8 mouse cellular contexts compared by ENCODE assay signal in the genomic region with DNA sequence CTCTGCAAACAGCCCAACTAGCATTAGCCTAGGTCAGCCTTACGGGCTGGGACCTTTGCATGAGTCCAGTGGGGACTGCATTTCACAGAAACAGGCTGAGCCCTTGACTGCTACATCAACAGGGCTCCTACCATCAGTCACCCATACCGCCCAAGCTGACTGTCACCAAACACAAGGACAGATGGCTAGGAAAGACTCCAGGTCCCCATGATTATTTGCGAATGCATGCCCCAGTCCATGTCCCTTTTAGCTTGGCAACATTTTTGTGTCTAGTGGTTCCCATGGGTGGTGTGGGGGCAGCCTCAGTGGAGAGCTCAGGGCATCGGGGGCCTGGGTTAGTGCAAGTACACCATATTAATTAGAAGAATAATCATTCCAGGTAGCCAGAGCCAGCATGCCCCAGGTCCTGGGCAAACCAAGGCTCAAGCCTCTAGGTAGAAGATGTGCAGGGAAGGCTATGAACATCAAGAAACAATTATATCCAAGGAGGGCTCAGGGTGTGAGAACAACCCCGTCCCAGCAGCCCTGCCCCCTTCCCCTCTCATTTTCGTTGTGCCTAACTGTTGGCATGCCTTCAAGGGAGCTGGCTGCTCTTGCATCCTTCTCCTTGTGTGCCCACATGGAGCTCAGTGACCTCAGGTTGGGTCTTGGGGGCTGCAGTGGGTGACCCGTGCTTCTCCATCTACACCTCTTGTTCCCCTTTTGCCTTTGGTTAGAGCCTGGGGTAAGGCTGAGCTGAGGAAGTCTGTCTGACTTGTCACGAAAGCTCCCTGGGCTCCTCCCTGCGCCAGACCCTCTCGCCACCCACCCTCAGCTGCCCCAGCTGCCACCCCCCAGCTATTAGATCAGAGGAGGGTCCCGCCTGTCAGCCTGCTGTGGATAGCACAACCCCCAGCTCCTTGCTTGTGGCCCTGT. TPM values are rescaled to one million over a fixed set of nuclear protein-coding genes. Genes with fewer than 3 reads are reported as not detected.
DNase-seq lines count a peak whose midpoint lies in the region; ATAC-seq and TF ChIP-seq lines count a peak whose summit lies in the region.

No protein-coding gene starts in this region.

- no peak for TF ChIP-seq POLR2A in limb, embryonic 14.5 days (IDR thresholded peaks at IDR 0.05; ENCODE audit: borderline replicate concordance, extremely low read depth, insufficient read depth, insufficient read length)

- no peak for TF ChIP-seq CTCF in gastrocnemius, adult 2 months (IDR thresholded peaks at IDR 0.05)

- DNase-seq in gastrocnemius, adult 2 months, result no peak
- DNase-seq in gastrocnemius, adult 18-20 months (ENCODE audit: low spot score), result no peak
- peak; percentile 25 to 39 for DNase-seq in right cerebral cortex, postnatal 10 days (ENCODE audit: low spot score in 2 of 2)
- no peak for DNase-seq in right cerebral cortex, adult 2 months (ENCODE audit: low spot score in 2 of 2)
- no peak for DNase-seq in limb, embryonic 14.5 days (ENCODE audit: low spot score)
- no peak for DNase-seq in urinary bladder, postnatal 4 days (ENCODE audit: low spot score in 2 of 2)
- DNase-seq in left cerebral cortex, adult 8-10 months (ENCODE audit: low spot score in 2 of 2), result no peak

- peaks cover 12% of the 10 kb centered on the region for H3K4me1 ChIP-seq in limb, embryonic 14.5 days (ENCODE audit: control insufficient read depth, insufficient read depth, low read length)
- peaks cover 14% of the 10 kb centered on the region for H3K4me1 ChIP-seq in stomach, embryonic 16.5 days (ENCODE audit: control insufficient read depth, insufficient read depth, low read length)

- peak overlapping the region; percentile 97 for H3K4me2 ChIP-seq in limb, embryonic 14.5 days (replicated peaks; ENCODE audit: low read depth, low read length, severe bottlenecking)
- peak overlapping the region; percentile 98 for H3K4me2 ChIP-seq in stomach, embryonic 16.5 days (ENCODE audit: low read depth, low read length)

- ATAC-seq in limb, embryonic 14.5 days (ENCODE audit: low FRiP score, low read depth), result no peak
- ATAC-seq in stomach, embryonic 16.5 days (ENCODE audit: insufficient read depth, low FRiP score), result no peak

- H3K36me3 ChIP-seq in limb, embryonic 14.5 days (ENCODE audit: control insufficient read depth, insufficient read depth, low read length), result peaks cover 21% of the 10 kb centered on the region
- peaks cover 6% of the 10 kb centered on the region; the same call in 1 of the 2 replicates for H3K36me3 ChIP-seq in stomach, embryonic 16.5 days (ENCODE audit: control insufficient read depth, insufficient read depth, low read length)

- H3K4me3 ChIP-seq in gastrocnemius, adult 2 months, result peak overlapping the region; percentile 95
- H3K4me3 ChIP-seq in limb, embryonic 14.5 days (replicated peaks; ENCODE audit: low read length), result no peak overlapping the region
- peak overlapping the region; percentile 82; the same call in 1 of the 2 replicates for H3K4me3 ChIP-seq in stomach, embryonic 16.5 days (replicated peaks; ENCODE audit: low read length)

- intact Hi-C loops in gastrocnemius, adult 2 months (cut with DNase I), result loop anchor here (2.0 to 5.0 kb wide), 2 partner anchors 35 to 36 kb away; a partner anchor contains a TSS

- no peak overlapping the region for H3K9ac ChIP-seq in limb, embryonic 14.5 days (ENCODE audit: low read depth, low read length, severe bottlenecking)
- peak overlapping the region; percentile 93 for H3K9ac ChIP-seq in stomach, embryonic 16.5 days (ENCODE audit: low read length)

- H3K9me3 ChIP-seq in limb, embryonic 14.5 days (ENCODE audit: control insufficient read depth, low read length), result no peaks in the 10 kb centered on the region
- H3K9me3 ChIP-seq in stomach, embryonic 16.5 days (replicated peaks; ENCODE audit: control insufficient read depth, low read length), result no peaks in the 10 kb centered on the region

- WGBS in limb, embryonic 14.5 days, result 87% methylated on average over 11 of the region's 11 CpGs
- 85% methylated on average over 11 of the region's 11 CpGs for WGBS in stomach, embryonic 16.5 days

- H3K27me3 ChIP-seq in limb, embryonic 14.5 days (ENCODE audit: control insufficient read depth, insufficient read depth, low read length), result no peaks in the 10 kb centered on the region
- no peaks in the 10 kb centered on the region for H3K27me3 ChIP-seq in stomach, embryonic 16.5 days (ENCODE audit: control insufficient read depth, insufficient read depth, low read length)

- H3K27ac ChIP-seq in gastrocnemius, adult 2 months, result no peak overlapping the region
- no peak overlapping the region for H3K27ac ChIP-seq in limb, embryonic 14.5 days (replicated peaks; ENCODE audit: low read depth, low read length)
- H3K27ac ChIP-seq in stomach, embryonic 16.5 days (ENCODE audit: low read length), result no peak overlapping the region

RNA-seq across cellular contexts. Expression of a gene that starts 1.4 kb away (rescaled TPM):
- total RNA-seq in gastrocnemius, adult 2 months (2021), result 10 to 100 TPM; 18.0 to 22.7 TPM
- total RNA-seq in gastrocnemius, adult 18-20 months (2021), result 10 to 100 TPM; 21.3 to 23.0 TPM
- polyA plus RNA-seq in limb, embryonic 14.5 days (2012; rRNA removed), result 28.2 and 33.8 TPM in 2 replicates
- polyA plus RNA-seq in limb, embryonic 14.5 days (2014; fragmentation: Nextera tagmentation; extraction: Ambion mirVana), result 30.5 and 31.1 TPM in 2 replicates
- 20.5 and 23.8 TPM in 2 replicates for polyA plus RNA-seq in stomach, embryonic 16.5 days (2015; fragmentation: Nextera tagmentation; extraction: Ambion mirVana)
- total RNA-seq in left cerebral cortex, adult 8-10 months (2022), result 10 to 100 TPM; 24.5 to 27.8 (median 26.1) TPM

RNA-seq across cellular contexts. Expression of a gene that starts 7.4 kb away (rescaled TPM):
- 1 to 10 TPM; 1.1 to 1.2 TPM for total RNA-seq in gastrocnemius, adult 2 months (2021)
- under 1 TPM; 0.47 to 0.82 TPM for total RNA-seq in gastrocnemius, adult 18-20 months (2021)
- polyA plus RNA-seq in limb, embryonic 14.5 days (2012; rRNA removed), result 4.1 and 5.6 TPM in 2 replicates
- 1.2 and 1.4 TPM in 2 replicates for polyA plus RNA-seq in limb, embryonic 14.5 days (2014; fragmentation: Nextera tagmentation; extraction: Ambion mirVana)
- polyA plus RNA-seq in stomach, embryonic 16.5 days (2015; fragmentation: Nextera tagmentation; extraction: Ambion mirVana), result 1.1 and 1.5 TPM in 2 replicates
- 1 to 10 TPM; 1.6 to 3.9 (median 3.0) TPM for total RNA-seq in left cerebral cortex, adult 8-10 months (2022)

RNA-seq across cellular contexts. Expression of a gene that starts 27.1 kb away (rescaled TPM):
- total RNA-seq in gastrocnemius, adult 2 months (2021), result 1 to 10 TPM; 7.5 to 8.6 TPM
- total RNA-seq in gastrocnemius, adult 18-20 months (2021), result 1 to 10 TPM; 4.2 to 6.5 TPM
- 53.2 and 61.3 TPM in 2 replicates for polyA plus RNA-seq in limb, embryonic 14.5 days (2012; rRNA removed)
- polyA plus RNA-seq in limb, embryonic 14.5 days (2014; fragmentation: Nextera tagmentation; extraction: Ambion mirVana), result 22.7 and 30.5 TPM in 2 replicates
- 25.8 and 26.1 TPM in 2 replicates for polyA plus RNA-seq in stomach, embryonic 16.5 days (2015; fragmentation: Nextera tagmentation; extraction: Ambion mirVana)
- 10 to 100 TPM; 52.6 to 88.3 (median 75.3) TPM for total RNA-seq in left cerebral cortex, adult 8-10 months (2022)

RNA-seq across cellular contexts. Expression of a gene that starts 35.8 kb away (rescaled TPM):
- total RNA-seq in gastrocnemius, adult 2 months (2021), result 10 to 100 TPM; 25.2 to 33.1 TPM
- 10 to 100 TPM; 24.3 to 25.6 TPM for total RNA-seq in gastrocnemius, adult 18-20 months (2021)
- 217 and 222 TPM in 2 replicates for polyA plus RNA-seq in limb, embryonic 14.5 days (2012; rRNA removed)
- 120 and 124 TPM in 2 replicates for polyA plus RNA-seq in limb, embryonic 14.5 days (2014; fragmentation: Nextera tagmentation; extraction: Ambion mirVana)
- polyA plus RNA-seq in stomach, embryonic 16.5 days (2015; fragmentation: Nextera tagmentation; extraction: Ambion mirVana), result 98.7 and 105 TPM in 2 replicates
- 100 to 1,000 TPM; 130 to 136 (median 133) TPM for total RNA-seq in left cerebral cortex, adult 8-10 months (2022)

RNA-seq across cellular contexts. Expression of a gene that starts 35.8 kb away (rescaled TPM):
- 100 to 1,000 TPM; 133 to 141 TPM for total RNA-seq in gastrocnemius, adult 2 months (2021)
- 100 to 1,000 TPM; 131 to 133 TPM for total RNA-seq in gastrocnemius, adult 18-20 months (2021)
- 106 and 108 TPM in 2 replicates for polyA plus RNA-seq in limb, embryonic 14.5 days (2012; rRNA removed)
- polyA plus RNA-seq in limb, embryonic 14.5 days (2014; fragmentation: Nextera tagmentation; extraction: Ambion mirVana), result 72.3 and 78.9 TPM in 2 replicates
- polyA plus RNA-seq in stomach, embryonic 16.5 days (2015; fragmentation: Nextera tagmentation; extraction: Ambion mirVana), result 97.0 and 104 TPM in 2 replicates
- total RNA-seq in left cerebral cortex, adult 8-10 months (2022), result 10 to 100 TPM; 90.0 to 96.3 (median 92.2) TPM

Comparison
In these comparisons a context has a peak if more than half of its experiments do, and no peak if none do; other contexts are left out.
1. DNase-seq: peak in right cerebral cortex, postnatal 10 days (2 of 2); none in gastrocnemius, adult 2 months (single experiment), gastrocnemius, adult 18-20 months (single experiment), right cerebral cortex, adult 2 months (0 of 2), limb, embryonic 14.5 days (single experiment), urinary bladder, postnatal 4 days (0 of 2) and left cerebral cortex, adult 8-10 months (0 of 2).
2. RNA of a gene that starts 27.1 kb away (total RNA-seq): 52.6 to 88.3 TPM in left cerebral cortex, adult 8-10 months; 7.5 to 8.6 TPM in gastrocnemius, adult 2 months and 4.2 to 6.5 TPM in gastrocnemius, adult 18-20 months; every median in the first group is over 4 times any median in the second.